Mouse (Mus musculus) embryonic facial prominence, embryonic 11.5 days (tissue): ENCODE data around the gene Abca4. TPM values are rescaled to one million over a fixed set of nuclear protein-coding genes. Genes with fewer than 3 reads are reported as not detected.

ENCODE experiments used
- ATAC-seq: fragments of 200-750 bp; cut with Nextera tagmentation; replicated peaks from 2 replicates; pipeline ENCODE4 v1.8.0; 2017; ENCODE audit warnings: low read depth; ENCODE audit not compliant: insufficient number of reproducible peaks, low FRiP score, low TSS enrichment
- DNase-seq: peaks from one replicate; pipeline ENCODE4 v3.0.0-alpha.2; 2015; ENCODE audit warnings: low spot score
- H3K27ac ChIP-seq: fragments of 300-500 bp; sonication (generic); replicated peaks from 2 replicates; pipeline ENCODE4 v1.5.1; 2014; ENCODE audit warnings: mild to moderate bottlenecking, low read depth, low read length, control low read depth
- H3K27me3 ChIP-seq: fragments of 300-500 bp; sonication (generic); 2 replicates; pipeline ENCODE4 v1.6.1; 2014; ENCODE audit warnings: mild to moderate bottlenecking, low read length, moderate library complexity, mixed read lengths; ENCODE audit not compliant: control insufficient read depth, insufficient read depth
- H3K36me3 ChIP-seq: fragments of 300-500 bp; sonication (generic); replicated peaks from 2 replicates; pipeline ENCODE4 v1.6.1; 2014; ENCODE audit warnings: low read depth, mild to moderate bottlenecking, low read length, moderate library complexity, mixed read lengths; ENCODE audit not compliant: control insufficient read depth, insufficient read depth
- H3K4me1 ChIP-seq: fragments of 300-500 bp; sonication (generic); 2 replicates; pipeline ENCODE4 v1.6.1; 2014; ENCODE audit warnings: low read length, mixed read lengths; ENCODE audit not compliant: control insufficient read depth, insufficient read depth
- H3K4me2 ChIP-seq: fragments of 300-500 bp; sonication (generic); 2 replicates; pipeline ENCODE4 v1.6.1; 2014; ENCODE audit warnings: low read depth, mild to moderate bottlenecking, control low read depth, low read length, moderate library complexity
- H3K4me3 ChIP-seq: fragments of 300-500 bp; sonication (generic); 2 replicates; pipeline ENCODE4 v1.5.1; 2014; ENCODE audit warnings: low read depth, low read length, control low read depth
- H3K9ac ChIP-seq: fragments of 300-500 bp; sonication (generic); replicated peaks from 2 replicates; pipeline ENCODE4 v1.6.1; 2014; ENCODE audit warnings: mild to moderate bottlenecking, control low read depth, low read length
- H3K9me3 ChIP-seq: fragments of 300-500 bp; sonication (generic); replicated peaks from 2 replicates; pipeline ENCODE4 v1.6.1; 2016; ENCODE audit warnings: mild to moderate bottlenecking, low read length, inconsistent platforms, mixed read lengths; ENCODE audit not compliant: control insufficient read depth
- WGBS: fragments of 180-500 bp; shearing (Covaris S2); extraction: QIAGEN DNeasy Blood & Tissue Kit; methylation state at CpG from one replicate; pipeline ENCODE4 v1.1.7; 2014; 5-methylcytosine and 5-hydroxymethylcytosine counted together
- polyA plus RNA-seq: library from polyadenylated mRNA; unstranded; fragments of >200 nt; fragmentation: Nextera tagmentation; extraction: Ambion mirVana; gene quantifications from 2 replicates; pipeline ENCODE4 v1.2.1, GENCODE M21; 2014

Gene Abca4
- polyA plus RNA-seq, 1 experiment from 2014 or later, result 1.9 TPM

DNA sequence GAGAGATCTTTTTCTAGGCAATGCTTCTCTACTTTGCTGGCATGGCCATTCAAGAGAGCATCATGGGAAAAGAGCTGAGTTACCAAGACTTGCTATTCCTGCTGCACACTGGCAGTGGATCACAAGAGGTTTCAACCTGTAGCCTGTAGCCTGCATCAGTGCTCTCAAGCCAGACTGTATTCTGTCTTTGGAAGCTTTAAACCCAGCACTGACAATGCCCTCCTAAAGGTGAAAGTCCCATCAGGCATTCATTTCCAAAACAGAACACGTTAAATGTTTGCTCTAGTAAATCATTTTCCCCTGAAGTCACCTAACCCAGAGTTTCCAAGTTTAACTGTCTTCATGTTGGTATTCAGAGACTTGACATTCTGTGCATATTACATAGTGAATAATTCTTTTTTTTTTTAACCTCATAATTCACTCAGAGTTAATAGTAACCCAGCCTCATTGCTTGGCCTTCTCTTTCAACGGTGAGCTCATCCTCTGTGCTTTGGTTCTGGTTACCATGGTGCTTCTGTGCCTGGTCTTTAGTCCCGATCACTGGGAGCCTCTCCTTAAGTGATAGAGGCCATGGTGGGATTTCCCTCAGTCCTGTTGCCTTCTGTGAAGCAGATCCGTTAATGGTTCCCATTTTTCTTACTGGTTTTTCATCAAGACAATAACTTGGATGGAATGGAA lies 152.5 kb downstream of the Abca4 start:
- no peaks in the 10 kb centered on the region for H3K4me1 ChIP-seq
- H3K36me3 ChIP-seq, result no peaks in the 10 kb centered on the region
- WGBS, result 81% methylated on average over 4 of the region's 4 CpGs
- no peaks in the 10 kb centered on the region for H3K27me3 ChIP-seq
- H3K9ac ChIP-seq, result no peak overlapping the region
- no peak overlapping the region for H3K4me2 ChIP-seq
- DNase-seq (no peak), ATAC-seq (no peak)
- H3K4me3 ChIP-seq, result no peak overlapping the region
- H3K27ac ChIP-seq, result no peak overlapping the region
- H3K9me3 ChIP-seq, result no peaks in the 10 kb centered on the region

DNA sequence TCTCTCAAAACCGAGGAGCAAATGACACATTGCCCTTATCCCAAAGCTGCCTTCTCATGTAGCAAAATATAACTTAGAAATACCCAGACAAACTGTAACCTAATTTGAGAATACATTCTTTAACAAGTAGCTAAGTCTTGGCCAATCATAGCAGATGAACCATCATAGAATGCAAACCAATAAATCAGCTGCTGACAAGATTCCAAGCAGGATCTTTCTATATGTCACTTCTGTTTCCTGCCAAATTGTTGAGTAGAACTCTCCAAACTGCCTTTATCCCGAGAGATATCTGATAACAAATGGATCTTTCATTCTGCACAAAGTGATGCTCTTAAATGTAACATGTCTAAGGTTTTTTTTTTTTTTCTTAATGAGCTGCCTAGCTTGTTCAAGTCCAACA lies 154.3 kb downstream of the Abca4 start:
- Histone ChIP-seq H3K36me3 (no peaks in the 10 kb centered on the region), H3K9me3 (no peaks in the 10 kb centered on the region), H3K27ac (no peak overlapping the region), H3K4me2 (no peak overlapping the region), H3K9ac (no peak overlapping the region), H3K27me3 (no peaks in the 10 kb centered on the region), H3K4me3 (no peak overlapping the region), H3K4me1 (no peaks in the 10 kb centered on the region)
- ATAC-seq (no peak), DNase-seq (no peak)
- WGBS, result 88% methylated on average over 2 of the region's 2 CpGs

GRCm38 (mm10) chr3:122198966-122199381 lies 154.7 kb downstream of the Abca4 start:
- 84% methylated on average over 8 of the region's 8 CpGs for WGBS
- H3K4me3 ChIP-seq, result no peak overlapping the region
- no peak for DNase-seq
- no peak for ATAC-seq
- no peaks in the 10 kb centered on the region for H3K27me3 ChIP-seq
- H3K4me2 ChIP-seq, result no peak overlapping the region
- H3K9me3 ChIP-seq, result no peaks in the 10 kb centered on the region
- no peak overlapping the region for H3K9ac ChIP-seq
- H3K4me1 ChIP-seq, result no peaks in the 10 kb centered on the region
- no peaks in the 10 kb centered on the region for H3K36me3 ChIP-seq
- no peak overlapping the region for H3K27ac ChIP-seq

DNA sequence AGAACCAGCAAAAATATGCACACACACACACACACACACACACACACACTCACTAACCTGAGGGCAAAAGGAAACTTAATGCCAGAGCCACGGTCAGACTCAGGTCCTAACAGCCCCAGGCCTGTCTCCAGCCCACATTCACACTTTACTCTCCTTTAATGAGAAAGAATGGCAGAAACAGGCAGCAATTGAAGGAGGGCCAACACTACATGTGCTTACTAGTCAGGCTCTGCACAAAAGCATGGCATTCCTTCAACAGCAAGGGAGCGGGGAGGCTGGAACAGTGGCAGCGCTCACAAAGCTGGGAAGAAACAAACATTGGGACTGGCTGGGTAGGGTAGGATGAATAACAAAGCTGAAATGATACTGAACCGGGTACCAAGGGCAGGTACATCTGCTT lies 155.4 kb downstream of the Abca4 start:
- no peak for ATAC-seq
- DNase-seq, result no peak
- Histone ChIP-seq H3K36me3 (no peaks in the 10 kb centered on the region), H3K27me3 (no peaks in the 10 kb centered on the region), H3K4me3 (no peak overlapping the region), H3K4me2 (no peak overlapping the region), H3K27ac (no peak overlapping the region), H3K9ac (no peak overlapping the region), H3K9me3 (no peaks in the 10 kb centered on the region), H3K4me1 (no peaks in the 10 kb centered on the region)
- 71% methylated on average over 4 of the region's 4 CpGs for WGBS

- Histone ChIP-seq H3K36me3 (no peaks in the 10 kb centered on the region), H3K27ac (no peak overlapping the region), H3K4me1 (no peaks in the 10 kb centered on the region), H3K27me3 (no peaks in the 10 kb centered on the region), H3K9ac (no peak overlapping the region), H3K4me2 (no peak overlapping the region), H3K9me3 (no peaks in the 10 kb centered on the region), H3K4me3 (no peak overlapping the region)
- DNase-seq (no peak), ATAC-seq (no peak)
- WGBS, result 78% methylated on average over 5 of the region's 5 CpGs
Measured at GRCm38 (mm10) chr3:122200017-122200416, 155.8 kb downstream of the Abca4 start.

- DNase-seq, result no peak
- 49% methylated on average over 5 of the region's 5 CpGs for WGBS
Measured at GRCm38 (mm10) chr3:122200447-122200846, 156.2 kb downstream of the Abca4 start.

GRCm38 (mm10) chr3:122202307-122202732 lies 158.1 kb downstream of the Abca4 start:
- WGBS, result 19% methylated on average over 5 of the region's 5 CpGs
- no peak for ATAC-seq
- no peak overlapping the region for H3K4me2 ChIP-seq
- H3K9me3 ChIP-seq, result no peaks in the 10 kb centered on the region
- H3K4me1 ChIP-seq, result no peaks in the 10 kb centered on the region
- no peak overlapping the region for H3K9ac ChIP-seq
- H3K4me3 ChIP-seq, result no peak overlapping the region
- H3K27ac ChIP-seq, result no peak overlapping the region
- H3K36me3 ChIP-seq, result no peaks in the 10 kb centered on the region
- no peaks in the 10 kb centered on the region for H3K27me3 ChIP-seq
- peak; percentile 40 for DNase-seq

More at GRCm38 (mm10) chr3:122200447-122200846, 156.2 kb downstream of the Abca4 start:
- H3K4me3 ChIP-seq, result no peak overlapping the region
- no peaks in the 10 kb centered on the region for H3K4me1 ChIP-seq
- no peaks in the 10 kb centered on the region for H3K9me3 ChIP-seq
- no peak overlapping the region for H3K9ac ChIP-seq
- no peaks in the 10 kb centered on the region for H3K36me3 ChIP-seq
- H3K27ac ChIP-seq, result no peak overlapping the region
- ATAC-seq, result no peak
- H3K27me3 ChIP-seq, result no peaks in the 10 kb centered on the region
- no peak overlapping the region for H3K4me2 ChIP-seq

GRCm38 (mm10) chr3:122203675-122204329 lies 159.6 kb downstream of the Abca4 start:
- no peaks in the 10 kb centered on the region for H3K36me3 ChIP-seq
- H3K4me1 ChIP-seq, result no peaks in the 10 kb centered on the region
- H3K27ac ChIP-seq, result no peak overlapping the region
- no peak overlapping the region for H3K4me2 ChIP-seq
- no peaks in the 10 kb centered on the region for H3K9me3 ChIP-seq
- ATAC-seq, result no peak
- DNase-seq, result no peak
- no peak overlapping the region for H3K4me3 ChIP-seq
- WGBS, result 72% methylated on average over 9 of the region's 9 CpGs
- H3K27me3 ChIP-seq, result no peaks in the 10 kb centered on the region
- H3K9ac ChIP-seq, result no peak overlapping the region
